Mouse (Mus musculus) midbrain, embryonic 15.5 days (tissue): Measurements from ENCODE around the gene Erbb4. TPM values are rescaled to one million over a fixed set of nuclear protein-coding genes. Genes with fewer than 3 reads are reported as not detected.

Experiments used
- ATAC-seq: fragments of 200-750 bp; cut with Nextera tagmentation; replicated peaks from 2 replicates; pipeline ENCODE4 v1.8.0; 2017; ENCODE audit warnings: moderate TSS enrichment
- H3K27ac ChIP-seq: fragments of 300-500 bp; sonication (generic); 2 replicates; pipeline ENCODE4 v1.5.1; 2015; ENCODE audit warnings: mild to moderate bottlenecking, inconsistent platforms
- H3K27me3 ChIP-seq: fragments of 300-500 bp; sonication (generic); replicated peaks from 2 replicates; pipeline ENCODE4 v1.6.1; 2015; ENCODE audit warnings: inconsistent platforms
- H3K36me3 ChIP-seq: fragments of 300-500 bp; sonication (generic); replicated peaks from 2 replicates; pipeline ENCODE4 v1.6.1; 2015; ENCODE audit warnings: inconsistent platforms
- H3K4me1 ChIP-seq: fragments of 300-500 bp; sonication (generic); 2 replicates; pipeline ENCODE4 v1.6.1; 2015; ENCODE audit warnings: inconsistent platforms
- H3K4me2 ChIP-seq: fragments of 300-500 bp; sonication (generic); 2 replicates; pipeline ENCODE4 v1.6.1; 2015; ENCODE audit warnings: inconsistent platforms, mild to moderate bottlenecking, moderate library complexity
- H3K4me3 ChIP-seq: fragments of 300-500 bp; sonication (generic); 2 replicates; pipeline ENCODE4 v1.5.1; 2015; ENCODE audit warnings: mild to moderate bottlenecking, inconsistent platforms
- H3K9ac ChIP-seq: fragments of 300-500 bp; sonication (generic); 2 replicates; pipeline ENCODE4 v1.6.1; 2015; ENCODE audit warnings: mild to moderate bottlenecking, inconsistent platforms
- H3K9me3 ChIP-seq: fragments of 300-500 bp; sonication (generic); 2 replicates; pipeline ENCODE4 v1.6.1; 2016; ENCODE audit warnings: inconsistent platforms
- WGBS: fragments of 180-500 bp; shearing (Covaris S2); methylation state at CpG from one replicate; pipeline ENCODE4 v1.1.7; 2015; ENCODE audit warnings: mixed read lengths; 5-methylcytosine and 5-hydroxymethylcytosine counted together
- polyA plus RNA-seq: library from polyadenylated mRNA; unstranded; fragments of >200 nt; fragmentation: Nextera tagmentation; extraction: Ambion mirVana; gene quantifications from 2 replicates; pipeline ENCODE4 v1.2.1, GENCODE M21; 2015

Gene Erbb4
- polyA plus RNA-seq: 15.8 and 15.9 TPM in 2 replicates

DNA sequence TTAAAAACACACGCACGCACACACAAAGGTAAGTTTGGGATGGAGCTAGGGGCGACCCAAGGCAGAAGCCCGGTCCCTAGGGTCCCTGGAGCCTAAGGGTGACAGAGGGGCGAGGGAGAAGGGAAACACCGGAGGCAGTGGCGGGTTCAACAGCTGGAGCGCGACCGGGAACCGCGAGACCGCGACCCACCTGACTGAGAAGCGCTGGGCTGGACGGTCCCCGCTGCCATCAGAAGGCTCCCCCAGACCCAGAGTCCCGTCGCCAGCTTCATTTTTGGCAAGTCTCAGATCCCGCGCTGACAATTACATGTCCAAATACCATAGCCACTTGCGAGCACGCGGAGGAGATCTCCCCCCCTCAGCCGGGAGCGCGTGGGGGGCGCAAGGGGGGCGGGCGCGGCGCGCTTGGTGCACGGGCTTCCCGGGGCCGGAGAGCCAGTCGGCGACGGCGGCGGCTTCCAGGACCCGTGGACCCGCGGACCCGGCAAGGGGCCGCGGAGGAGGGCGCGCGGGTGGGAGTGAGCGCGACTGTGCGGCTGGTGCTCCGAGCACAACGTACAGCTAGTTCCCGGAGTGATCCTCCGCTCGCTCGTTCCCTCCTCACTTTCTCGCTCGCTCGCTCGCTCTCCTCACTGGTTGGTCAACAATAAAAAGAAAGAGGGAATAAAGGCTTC is at the start of gene Erbb4:
Gene Erbb4 (minus strand): TSS at position 575 of the 674 bp plus-strand sequence.
- Histone ChIP-seq H3K4me1 (peaks cover 22% of the 10 kb centered on the region), H3K4me2 (peak within 1 kb of the TSS; percentile 97), H3K9ac (peak within 1 kb of the TSS; percentile 76), H3K27ac (peak within 1 kb of the TSS; percentile 81), H3K36me3 (no peaks in the 10 kb centered on the region), H3K27me3 (peaks cover 6% of the 10 kb centered on the region), H3K4me3 (peak within 1 kb of the TSS; percentile 95), H3K9me3 (no peaks in the 10 kb centered on the region)
- under 1% methylated on average over 59 of the region's 63 CpGs for WGBS
- peak; percentile 65 for ATAC-seq

DNA sequence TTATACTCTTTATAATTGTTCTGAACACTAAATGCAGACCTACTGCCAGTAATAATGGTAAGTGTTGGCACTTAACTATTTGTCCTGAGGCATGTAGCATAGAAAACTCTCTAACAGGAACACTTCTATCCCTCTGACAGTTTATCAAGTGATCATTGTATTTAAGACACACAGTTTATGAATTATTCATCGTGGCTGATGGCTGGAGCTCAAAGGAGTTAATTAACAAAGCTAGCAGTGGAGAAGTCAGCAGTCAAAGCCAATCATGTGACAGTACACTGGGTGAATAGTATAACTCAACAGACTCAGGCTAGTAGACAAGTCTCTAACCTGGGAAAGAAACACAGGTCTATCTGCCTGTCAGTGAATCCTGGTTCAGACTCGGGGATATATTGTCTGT is 49.5 kb upstream of the Erbb4 start:
- WGBS: 37% methylated on average over 2 of the region's 2 CpGs
- no peaks in the 10 kb centered on the region for H3K36me3 ChIP-seq

DNA sequence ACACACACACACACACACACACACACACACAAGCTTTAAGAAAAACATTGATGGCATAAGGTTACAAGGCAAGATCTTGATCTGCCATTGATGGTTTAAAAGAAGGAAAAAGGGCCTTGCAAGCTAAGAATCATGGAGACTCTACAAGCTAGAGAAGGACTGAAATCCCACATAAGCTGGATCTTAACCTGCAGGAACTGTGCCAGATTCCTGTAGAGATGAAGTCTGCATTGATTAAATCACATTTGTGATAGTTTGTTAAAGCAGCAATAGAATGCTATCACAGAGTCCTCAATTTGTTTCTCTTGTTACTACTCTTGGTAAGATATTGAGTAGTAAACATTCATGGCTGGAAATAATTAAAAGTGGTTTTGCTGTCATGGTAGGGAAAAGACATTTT is 33.5 kb upstream of the Erbb4 start:
- H3K36me3 ChIP-seq: no peaks in the 10 kb centered on the region
- no peak for ATAC-seq
- no peak overlapping the region for H3K9ac ChIP-seq
- no peaks in the 10 kb centered on the region for H3K27me3 ChIP-seq
- H3K27ac ChIP-seq: no peak overlapping the region
- H3K4me3 ChIP-seq: no peak overlapping the region
- H3K9me3 ChIP-seq: no peaks in the 10 kb centered on the region
- H3K4me1 ChIP-seq: no peaks in the 10 kb centered on the region
- H3K4me2 ChIP-seq: no peak overlapping the region

More for the DNA sequence above, 49.5 kb upstream of the Erbb4 start:
- Histone ChIP-seq H3K4me2 (no peak overlapping the region), H3K4me1 (peaks cover 5% of the 10 kb centered on the region; the same call in 1 of the 2 replicates), H3K4me3 (no peak overlapping the region), H3K27ac (no peak overlapping the region), H3K9me3 (no peaks in the 10 kb centered on the region), H3K9ac (no peak overlapping the region), H3K27me3 (no peaks in the 10 kb centered on the region)
- peak; percentile 91 for ATAC-seq

DNA sequence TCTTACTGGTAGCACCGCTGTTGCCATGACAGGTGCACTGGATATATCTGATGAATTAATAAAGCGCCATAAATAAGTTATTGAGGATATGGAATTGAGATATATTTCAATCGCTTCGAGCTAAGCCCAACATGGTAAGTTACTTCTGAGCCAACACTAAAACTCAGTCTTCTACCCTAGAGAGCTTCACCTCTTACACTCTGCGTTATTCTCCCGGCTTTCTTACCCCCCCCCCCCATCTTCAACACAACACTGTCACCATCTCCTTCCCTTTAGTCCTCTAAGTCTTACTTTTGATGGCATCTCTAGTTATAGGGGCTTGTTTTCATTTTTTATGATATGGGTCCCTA is 31.6 kb upstream of the Erbb4 start:
- H3K36me3 ChIP-seq: no peaks in the 10 kb centered on the region
- H3K9me3 ChIP-seq: no peaks in the 10 kb centered on the region
- 0 out of 2 replicates have a peak, but pooled peaks have one; percentile 20 for ATAC-seq
- no peak overlapping the region for H3K9ac ChIP-seq
- no peak overlapping the region for H3K4me3 ChIP-seq
- no peak overlapping the region for H3K4me2 ChIP-seq
- no peak overlapping the region for H3K27ac ChIP-seq
- no peaks in the 10 kb centered on the region for H3K4me1 ChIP-seq
- WGBS: 55% methylated on average over 6 of the region's 6 CpGs
- H3K27me3 ChIP-seq: no peaks in the 10 kb centered on the region

DNA sequence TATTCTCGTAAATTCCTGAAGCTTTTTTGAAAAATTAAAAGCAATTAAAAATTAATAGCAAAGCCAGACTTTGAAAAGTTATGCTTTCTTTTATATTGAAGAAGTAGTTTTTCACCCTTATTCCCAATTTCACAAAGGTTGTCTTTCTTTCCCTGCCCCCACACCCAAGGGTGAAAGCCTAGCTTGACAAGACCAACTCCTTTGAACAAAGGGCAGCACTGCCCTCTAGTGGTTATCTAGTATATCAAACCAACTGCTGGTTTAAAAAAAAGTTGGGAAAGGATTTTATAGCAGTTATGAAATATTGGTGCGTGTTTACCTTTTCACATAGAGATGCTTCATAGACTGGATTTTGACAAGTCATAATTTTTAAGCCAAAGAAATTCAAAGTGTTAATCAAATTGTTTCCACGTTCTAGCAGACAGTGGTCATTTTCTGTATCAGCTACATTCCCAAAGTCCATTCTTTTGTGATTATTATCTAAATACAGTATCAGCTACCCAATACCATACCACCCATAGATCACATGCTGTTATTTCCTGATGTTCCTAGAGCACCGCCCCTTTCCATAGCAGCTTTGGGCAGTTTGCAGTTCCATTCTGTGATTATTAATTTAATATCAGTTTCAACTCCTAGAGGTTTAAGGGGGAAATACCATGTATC is 31.1 kb upstream of the Erbb4 start:
- Histone ChIP-seq H3K4me2 (no peak overlapping the region), H3K27ac (no peak overlapping the region), H3K4me3 (no peak overlapping the region), H3K27me3 (no peaks in the 10 kb centered on the region), H3K36me3 (no peaks in the 10 kb centered on the region), H3K4me1 (no peaks in the 10 kb centered on the region), H3K9ac (no peak overlapping the region), H3K9me3 (no peaks in the 10 kb centered on the region)
- 41% methylated on average over 4 of the region's 4 CpGs for WGBS
- peak; percentile 45; the same call in 1 of the 2 replicates for ATAC-seq

DNA sequence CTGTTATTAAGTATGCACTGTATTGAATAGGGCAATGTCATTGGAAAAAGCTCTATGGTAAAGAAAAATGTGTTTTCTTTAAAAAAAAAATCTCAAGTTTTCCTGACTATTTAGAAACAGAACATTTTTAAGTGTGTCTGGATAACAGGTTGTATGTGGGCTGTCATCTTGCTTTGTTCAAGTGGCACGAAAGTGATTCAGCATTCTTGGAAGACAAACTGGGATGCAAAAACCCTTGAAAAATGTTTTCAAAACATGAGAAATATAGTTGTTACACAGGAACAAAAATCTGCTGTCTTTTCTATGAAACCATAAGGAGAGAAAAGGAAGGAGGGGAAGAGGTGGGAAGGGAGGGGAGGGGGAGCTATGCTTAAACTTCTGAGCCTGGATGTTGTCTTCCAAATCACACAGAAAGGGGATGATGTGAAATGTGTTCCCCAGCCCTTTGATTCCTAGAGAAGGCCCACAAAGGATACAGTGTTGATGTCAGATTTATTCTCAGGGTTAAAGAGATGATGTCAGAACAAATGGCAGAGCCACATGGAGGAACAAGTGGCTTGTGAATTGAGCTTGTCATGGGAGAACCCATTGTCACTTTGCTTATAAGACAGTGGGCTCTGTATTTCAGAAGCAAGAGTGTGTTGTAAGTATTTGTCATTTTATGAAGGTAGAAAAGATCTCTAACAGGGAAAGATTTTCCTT is 16.4 kb upstream of the Erbb4 start:
- 94% methylated on average over 1 of the region's 1 CpGs for WGBS
- H3K36me3 ChIP-seq: no peaks in the 10 kb centered on the region
- H3K9me3 ChIP-seq: no peaks in the 10 kb centered on the region
- no peak for ATAC-seq
- no peak overlapping the region for H3K4me3 ChIP-seq
- H3K4me2 ChIP-seq: no peak overlapping the region
- H3K27me3 ChIP-seq: no peaks in the 10 kb centered on the region
- H3K4me1 ChIP-seq: no peaks in the 10 kb centered on the region
- H3K27ac ChIP-seq: no peak overlapping the region
- no peak overlapping the region for H3K9ac ChIP-seq

DNA sequence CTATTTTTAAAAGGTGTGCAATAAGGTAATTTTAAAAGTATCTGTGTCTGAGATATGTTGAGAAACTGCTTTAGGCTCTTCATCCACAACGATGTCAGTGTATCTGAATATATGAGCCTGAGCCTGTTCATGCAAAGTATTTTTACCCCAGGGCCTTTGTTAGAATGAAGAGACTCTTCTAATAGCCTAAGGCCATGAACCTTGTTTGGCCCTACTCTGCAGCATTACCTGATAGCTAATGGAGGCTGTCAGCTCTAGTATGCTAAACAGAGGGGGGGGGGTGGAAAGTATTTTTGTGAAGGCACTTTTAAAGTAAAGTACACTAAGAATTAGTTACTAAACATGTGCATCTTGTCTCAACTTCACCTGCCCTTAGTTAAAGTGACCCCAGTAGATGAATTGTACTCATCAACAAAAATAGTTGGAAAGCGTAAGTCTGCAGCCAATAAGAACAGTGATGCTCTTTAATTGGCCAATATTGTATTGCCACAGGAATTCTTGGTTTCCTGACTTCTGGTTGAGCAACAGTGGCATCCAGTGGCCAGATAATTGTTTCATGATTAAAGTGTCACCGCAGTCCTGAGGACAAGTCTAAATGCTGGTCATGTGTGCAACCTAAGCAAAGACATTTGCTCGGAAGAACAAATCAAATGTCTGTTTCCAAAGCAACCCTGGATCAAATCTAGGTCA is 10.5 kb upstream of the Erbb4 start:
- peak; percentile 60; the same call in 1 of the 2 replicates for ATAC-seq
- no peak overlapping the region for H3K4me3 ChIP-seq
- no peak overlapping the region for H3K27ac ChIP-seq
- WGBS: 67% methylated on average over 4 of the region's 4 CpGs
- no peaks in the 10 kb centered on the region for H3K27me3 ChIP-seq
- no peaks in the 10 kb centered on the region for H3K9me3 ChIP-seq
- no peak overlapping the region for H3K9ac ChIP-seq
- no peaks in the 10 kb centered on the region for H3K36me3 ChIP-seq
- no peak overlapping the region for H3K4me2 ChIP-seq
- no peaks in the 10 kb centered on the region for H3K4me1 ChIP-seq

DNA sequence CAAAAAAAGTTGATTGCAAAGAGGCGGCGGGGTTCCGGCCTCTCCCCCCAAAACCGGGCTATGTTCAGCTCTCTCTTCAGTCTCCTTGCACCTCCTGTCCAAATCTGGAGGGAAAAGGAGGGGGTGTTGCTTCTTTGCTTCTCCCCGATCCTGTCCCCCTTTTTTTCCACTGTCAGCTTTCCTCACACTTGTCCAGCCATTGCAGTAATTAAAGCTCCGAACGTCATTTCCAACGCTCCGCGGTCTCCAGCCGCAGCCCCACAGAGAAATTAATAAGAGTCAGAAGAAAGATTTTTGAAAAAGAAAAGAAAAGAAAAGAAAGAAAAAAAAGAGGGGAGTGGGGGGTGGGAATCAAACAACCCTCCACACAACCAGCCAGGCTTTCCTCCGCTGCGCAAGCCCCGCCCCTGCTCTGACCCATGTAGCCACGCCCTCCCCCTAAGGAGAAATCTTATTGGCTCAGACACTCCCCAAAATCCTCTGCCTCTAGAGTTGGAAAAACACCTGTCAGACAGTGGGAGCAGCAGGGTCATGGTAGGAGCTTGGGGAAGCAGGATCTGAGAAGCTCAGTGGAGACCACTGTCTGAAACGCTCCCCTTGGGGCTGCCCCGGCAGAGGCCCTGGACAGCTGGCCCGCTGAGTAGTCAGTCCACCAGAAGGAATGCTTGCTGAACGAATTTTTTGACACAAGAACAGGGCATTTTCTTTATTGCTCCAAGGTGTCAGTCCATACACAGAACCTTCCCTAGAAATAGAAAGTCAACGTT is 483 bp upstream of the Erbb4 start:
- Histone ChIP-seq H3K4me3 (peak overlapping the region; percentile 95), H3K27me3 (peaks cover 6% of the 10 kb centered on the region), H3K9ac (peak overlapping the region; percentile 76), H3K27ac (peak overlapping the region; percentile 81), H3K36me3 (no peaks in the 10 kb centered on the region), H3K4me2 (peak overlapping the region; percentile 97), H3K4me1 (peaks cover 22% of the 10 kb centered on the region), H3K9me3 (no peaks in the 10 kb centered on the region)
- ATAC-seq: peak; percentile 75
- WGBS: 3% methylated on average over 20 of the region's 20 CpGs

DNA sequence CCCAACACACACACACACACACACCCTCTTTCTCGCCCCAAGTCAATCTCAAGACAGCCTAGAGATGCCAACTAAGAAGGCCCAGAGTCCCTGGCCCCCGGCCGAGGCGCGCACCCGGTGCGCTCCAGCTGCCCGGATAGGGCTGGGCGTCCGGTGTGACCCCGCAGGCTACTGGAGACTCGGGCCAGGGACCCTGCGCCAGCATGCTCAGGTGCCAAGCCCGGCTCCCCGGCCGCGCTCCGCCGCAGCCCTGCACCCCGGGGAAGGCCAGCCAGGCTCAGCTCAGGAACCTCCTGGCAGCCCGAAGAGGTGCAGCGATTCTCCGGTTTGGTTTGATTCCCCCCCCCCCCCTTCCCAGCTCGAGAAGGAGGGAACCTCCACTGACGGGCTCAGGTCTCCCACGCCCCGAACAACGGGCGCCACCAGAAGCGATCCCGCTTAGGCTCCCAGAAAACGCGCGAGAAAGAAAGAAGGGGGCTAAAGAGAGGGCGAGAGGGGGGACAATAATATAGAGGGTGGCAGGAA is 860 bp downstream of the Erbb4 start:
- H3K9ac ChIP-seq: peak overlapping the region; percentile 76
- H3K9me3 ChIP-seq: no peaks in the 10 kb centered on the region
- peak; percentile 56 for ATAC-seq
- peaks cover 22% of the 10 kb centered on the region for H3K4me1 ChIP-seq
- H3K27ac ChIP-seq: peak overlapping the region; percentile 81
- peak overlapping the region; percentile 95 for H3K4me3 ChIP-seq
- no peaks in the 10 kb centered on the region for H3K36me3 ChIP-seq
- H3K4me2 ChIP-seq: peak overlapping the region; percentile 97
- under 1% methylated on average over 34 of the region's 35 CpGs for WGBS
- H3K27me3 ChIP-seq: peaks cover 6% of the 10 kb centered on the region

DNA sequence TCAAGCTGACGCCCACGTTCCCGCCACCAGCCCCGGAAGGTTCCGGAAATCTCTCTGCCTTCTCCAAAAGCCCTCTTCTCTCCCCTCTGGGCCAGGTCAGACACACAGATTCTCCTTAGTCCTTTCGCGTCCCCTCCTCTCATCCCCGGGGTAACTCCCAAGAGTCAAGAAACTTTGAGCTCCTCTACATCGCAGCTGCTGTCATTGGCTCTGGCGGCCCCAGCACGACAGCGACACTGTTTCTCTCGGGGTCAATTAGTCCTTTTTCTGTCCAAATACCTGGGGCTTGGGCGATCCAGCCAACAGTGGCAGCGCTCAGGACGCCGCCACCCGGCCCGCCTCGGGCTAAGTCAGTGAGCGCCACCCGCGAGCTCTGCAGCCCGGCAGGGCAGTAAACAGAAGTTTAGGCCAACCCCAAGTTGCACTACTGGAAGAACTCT is 1.5 kb downstream of the Erbb4 start:
- peak overlapping the region; percentile 81 for H3K27ac ChIP-seq
- H3K4me1 ChIP-seq: peaks cover 22% of the 10 kb centered on the region
- H3K9me3 ChIP-seq: no peaks in the 10 kb centered on the region
- peak; percentile 13; the same call in 1 of the 2 replicates for ATAC-seq
- peaks cover 6% of the 10 kb centered on the region for H3K27me3 ChIP-seq
- H3K4me2 ChIP-seq: peak overlapping the region; percentile 97
- 0% methylated on average over 24 of the region's 24 CpGs for WGBS
- no peaks in the 10 kb centered on the region for H3K36me3 ChIP-seq
- H3K9ac ChIP-seq: peak overlapping the region; percentile 49
- H3K4me3 ChIP-seq: peak overlapping the region; percentile 95
